Mouse (Mus musculus): Measurements from ENCODE around the gene Gm49333.

DNA sequence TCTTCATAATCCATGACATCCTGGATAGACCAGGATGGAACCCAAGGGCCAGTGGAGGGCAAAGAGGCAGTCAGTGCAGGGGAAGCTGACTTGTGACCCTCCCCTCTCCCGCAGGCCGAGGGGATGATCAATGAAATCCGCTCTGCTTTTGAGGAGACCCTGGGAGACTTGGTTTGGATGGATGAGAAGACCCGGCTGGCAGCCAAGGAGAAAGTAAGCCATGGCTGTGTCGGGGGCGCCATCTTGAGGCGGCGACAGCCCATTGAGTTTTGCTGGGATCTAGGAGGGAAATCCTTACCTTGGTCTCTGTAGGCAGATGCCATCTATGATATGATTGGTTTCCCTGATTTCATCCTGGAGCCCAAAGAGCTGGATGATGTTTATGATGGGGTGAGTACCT lies 30.8 kb downstream of the Gm49333 start:
- TF ChIP-seq CTCF (IDR thresholded peaks at IDR 0.05; ENCODE audit: low read depth) (peak; percentile 87), EP300 (IDR thresholded peaks at IDR 0.05; ENCODE audit: low read depth) (no peak)

All from liver, embryonic 14.5 days (tissue).